Mouse (Mus musculus) cerebellum, postnatal 10 days (tissue): ENCODE measurements around the gene Gm37240.

Experiments used
- DNase-seq, 2 experiments: peaks; one replicate each; pipeline ENCODE4 v3.0.0; 2021; ENCODE audit warnings: mixed read lengths in 2 of 2

The Gm37240 gene

DNA sequence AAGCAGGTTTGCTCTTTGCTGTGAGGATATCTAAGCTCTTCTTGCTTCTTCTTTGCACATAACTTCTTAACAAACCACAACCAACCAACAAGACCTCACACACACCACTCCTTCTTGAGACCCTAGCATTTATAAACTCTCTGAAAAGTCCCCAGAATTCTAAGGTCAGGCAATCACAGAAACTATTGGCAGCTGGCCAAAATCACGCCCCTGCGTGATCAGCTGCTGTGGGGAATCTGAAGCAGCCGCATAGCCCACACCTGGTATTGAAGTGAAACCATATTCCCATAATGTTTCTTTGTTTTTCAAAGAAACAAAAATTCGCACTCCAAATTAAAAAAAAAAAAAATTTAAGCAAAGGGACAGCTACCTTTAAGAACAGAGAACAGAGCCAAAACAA lies 141.2 kb downstream of the Gm37240 start:
- DNase-seq: peak; percentile 16 to 24

DNA sequence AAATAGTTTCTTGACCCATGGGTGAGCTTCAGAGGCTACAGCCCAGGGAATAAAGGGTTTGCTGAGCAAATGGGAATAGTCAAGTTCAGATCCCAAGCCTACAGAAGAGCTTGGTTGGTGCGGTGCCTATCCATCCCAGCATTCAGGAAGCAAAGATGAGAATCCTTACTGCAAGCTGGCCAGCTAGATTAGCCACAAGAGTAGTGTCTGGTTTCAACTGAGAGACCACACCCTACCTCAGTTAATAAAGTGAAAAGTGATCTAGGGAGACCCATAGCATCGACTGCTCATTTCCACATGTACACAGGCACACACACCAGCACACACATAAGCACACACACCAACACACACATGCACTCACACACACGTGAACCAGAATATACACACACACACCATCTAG lies 145.6 kb downstream of the Gm37240 start:
- DNase-seq: no peak

GRCm38 (mm10) chr3:85738591-85738990 lies 148.7 kb downstream of the Gm37240 start:
- DNase-seq: no peak

DNA sequence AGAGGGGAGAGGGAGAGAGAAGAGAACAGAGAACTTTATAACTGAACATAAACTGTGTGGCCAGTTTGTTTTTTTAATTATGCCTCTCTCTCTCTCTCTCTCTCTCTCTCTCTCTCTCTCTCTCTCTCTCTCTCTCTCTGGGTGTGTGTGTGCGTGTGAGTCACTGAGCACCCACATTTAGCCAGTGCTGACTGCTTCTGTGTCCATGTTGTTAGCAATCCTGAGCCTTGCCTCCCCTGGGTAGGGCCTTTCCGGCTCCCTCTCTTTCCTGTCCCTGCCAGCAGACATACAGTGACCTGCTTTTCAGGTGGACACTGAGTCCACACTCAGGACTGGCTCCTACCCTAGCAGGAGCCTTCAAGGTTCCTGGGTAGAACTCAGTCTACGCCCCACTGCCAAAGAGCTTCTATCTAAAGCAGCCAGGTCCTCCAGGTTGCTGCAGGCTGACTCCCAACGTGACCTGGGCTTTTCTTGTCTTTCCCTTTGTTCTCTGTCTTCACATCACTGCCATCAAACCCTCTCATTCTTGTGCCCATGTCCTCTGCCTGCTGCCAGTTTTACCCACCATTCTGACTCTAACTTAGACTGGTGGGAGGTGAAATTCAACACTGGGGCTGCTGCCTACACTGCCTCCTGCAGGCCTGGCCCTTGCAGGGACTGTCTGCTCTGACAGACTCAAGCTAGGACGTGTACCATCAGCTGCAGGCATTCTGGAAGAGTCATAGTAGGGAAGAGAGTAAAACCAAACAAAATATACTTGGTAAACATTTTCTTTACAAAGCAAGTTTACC lies 153.2 kb downstream of the Gm37240 start:
- no peak for DNase-seq

DNA sequence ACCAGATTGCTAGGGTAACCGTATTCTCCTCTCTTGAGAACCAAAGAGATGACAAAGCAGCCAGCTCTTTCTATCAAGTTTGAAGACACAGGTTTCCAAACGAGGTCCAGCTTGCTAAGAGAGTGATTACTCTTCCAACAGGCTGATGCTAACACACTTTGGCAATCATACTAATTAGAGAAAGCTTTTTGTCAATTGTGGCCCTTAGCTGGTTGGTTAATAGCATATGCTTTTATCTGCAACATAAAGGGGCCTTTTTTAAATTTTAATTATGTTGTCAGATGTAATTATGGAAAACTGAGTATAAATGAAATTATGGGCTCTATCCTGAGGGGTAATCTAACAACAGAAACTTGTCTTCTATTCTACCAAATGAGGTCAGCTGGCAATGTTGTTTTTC lies 160.1 kb downstream of the Gm37240 start:
- DNase-seq: no peak

DNA sequence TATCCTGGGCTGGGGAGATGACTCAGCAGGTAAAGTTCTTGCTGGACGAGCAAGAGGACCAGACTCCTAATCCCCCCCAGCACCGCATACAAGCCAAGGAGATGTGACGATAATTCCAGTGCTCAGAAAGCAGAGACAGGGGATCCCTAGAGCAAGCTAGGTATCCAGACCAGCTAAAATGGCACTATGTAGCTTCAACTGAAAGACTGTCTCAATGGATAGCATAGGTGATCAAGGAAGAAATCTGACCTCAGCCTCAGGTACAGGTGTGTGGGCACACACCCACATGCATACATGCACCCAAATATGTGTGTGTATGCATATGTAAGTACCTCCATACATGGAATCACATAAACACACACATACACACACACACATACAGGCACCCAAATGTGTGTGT lies 161.3 kb downstream of the Gm37240 start:
- no peak for DNase-seq

DNA sequence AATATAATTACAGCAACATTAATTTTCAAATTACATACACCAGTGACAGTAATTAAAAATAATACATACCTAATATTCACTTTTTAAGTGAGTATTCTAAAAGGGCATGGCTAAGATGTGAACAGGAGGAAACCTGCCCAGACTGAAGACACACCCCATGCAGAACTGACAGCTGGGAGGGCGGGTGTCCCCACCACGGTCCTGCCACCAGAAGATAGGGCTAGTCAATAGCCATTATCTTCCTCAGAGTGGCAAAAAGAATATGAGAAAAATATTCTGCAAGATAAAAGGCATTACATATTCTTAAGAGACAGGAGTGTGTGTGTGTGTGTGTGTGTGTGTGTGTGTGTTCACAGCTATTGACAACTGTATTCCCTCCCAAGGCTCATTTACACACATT lies 162.2 kb downstream of the Gm37240 start:
- DNase-seq: peak; percentile 21 to 48

DNA sequence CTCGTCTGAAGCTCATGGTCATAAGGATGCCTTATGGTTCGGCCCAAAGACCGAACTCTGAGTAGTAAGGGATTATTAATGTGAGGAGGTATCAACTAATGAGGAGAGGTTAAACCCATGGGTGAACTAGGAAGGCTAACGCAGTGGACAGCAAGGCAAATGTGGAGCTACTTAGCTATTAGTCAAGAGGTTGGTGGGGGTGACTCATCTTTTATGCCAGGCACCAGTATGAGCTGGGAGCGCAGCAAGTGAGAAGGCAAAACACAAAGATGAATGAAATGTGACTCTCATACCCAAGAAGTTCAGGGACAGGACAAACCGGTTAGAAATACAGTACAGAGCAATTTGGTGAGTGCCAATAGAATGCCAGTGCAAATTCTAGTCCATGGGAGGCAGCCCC lies 164.7 kb downstream of the Gm37240 start:
- no peak for DNase-seq

- no peak for DNase-seq
Measured at GRCm38 (mm10) chr3:85715764-85716297, 171.5 kb downstream of the Gm37240 start.

DNA sequence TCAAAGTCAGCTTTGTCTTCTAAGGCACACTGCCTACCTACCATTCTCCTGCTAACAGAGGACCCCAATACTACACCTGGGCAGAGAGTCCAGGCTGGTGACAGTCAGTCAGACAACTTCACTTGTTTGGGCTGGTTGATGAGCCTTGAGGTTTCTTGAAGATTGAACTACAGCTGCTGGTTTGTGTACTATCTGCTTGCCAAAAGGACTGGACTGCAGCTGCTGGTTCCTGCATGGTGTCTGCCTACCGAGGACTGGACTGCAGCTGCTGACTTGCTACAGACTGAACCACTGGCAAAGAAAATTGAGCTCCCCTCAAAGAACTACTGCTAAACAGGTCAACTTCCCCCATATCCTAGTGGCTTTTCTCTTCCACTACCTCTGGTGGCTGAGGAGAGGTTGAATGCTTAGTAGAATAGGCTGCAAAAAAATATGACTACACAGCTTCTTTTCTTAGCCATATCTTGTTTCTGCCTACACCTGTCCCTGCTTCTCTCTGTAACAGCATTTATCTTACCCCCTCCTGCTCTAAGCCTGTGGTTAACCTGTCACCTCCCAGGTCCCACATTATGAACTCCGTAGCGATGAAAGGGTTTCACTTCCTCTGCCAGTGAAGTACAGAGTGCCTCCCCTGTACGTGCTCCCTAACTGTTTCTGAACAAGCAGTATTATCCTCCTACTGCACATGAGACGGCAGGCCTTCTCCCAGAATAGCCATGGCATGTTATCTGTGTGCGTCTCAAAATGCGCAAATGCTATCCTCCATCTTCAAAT lies 173.2 kb downstream of the Gm37240 start:
- no peak for DNase-seq

DNA sequence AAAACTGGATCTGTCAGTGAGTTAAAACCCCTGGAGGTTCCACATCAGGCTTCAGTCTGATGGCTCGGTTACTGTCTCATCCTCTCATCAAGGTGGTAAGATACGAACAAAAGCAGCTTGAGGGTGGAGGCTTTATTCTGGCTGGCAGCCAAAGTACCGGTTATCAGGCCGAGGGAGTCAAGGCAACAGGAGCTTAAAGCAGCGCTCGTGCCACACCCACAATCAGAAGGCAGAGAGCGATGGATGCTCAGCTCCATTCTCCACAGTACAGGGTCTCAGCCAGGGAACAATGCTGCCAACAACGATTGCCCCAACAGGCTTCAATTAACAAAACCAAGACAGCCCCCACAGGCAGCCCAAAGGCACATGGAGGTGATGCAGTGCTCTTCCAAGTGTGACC lies 176.6 kb downstream of the Gm37240 start:
- peak; percentile 25 to 26 for DNase-seq

- peak; percentile 70 to 73 for DNase-seq
Measured at GRCm38 (mm10) chr3:85707421-85707820, 179.9 kb downstream of the Gm37240 start.

DNA sequence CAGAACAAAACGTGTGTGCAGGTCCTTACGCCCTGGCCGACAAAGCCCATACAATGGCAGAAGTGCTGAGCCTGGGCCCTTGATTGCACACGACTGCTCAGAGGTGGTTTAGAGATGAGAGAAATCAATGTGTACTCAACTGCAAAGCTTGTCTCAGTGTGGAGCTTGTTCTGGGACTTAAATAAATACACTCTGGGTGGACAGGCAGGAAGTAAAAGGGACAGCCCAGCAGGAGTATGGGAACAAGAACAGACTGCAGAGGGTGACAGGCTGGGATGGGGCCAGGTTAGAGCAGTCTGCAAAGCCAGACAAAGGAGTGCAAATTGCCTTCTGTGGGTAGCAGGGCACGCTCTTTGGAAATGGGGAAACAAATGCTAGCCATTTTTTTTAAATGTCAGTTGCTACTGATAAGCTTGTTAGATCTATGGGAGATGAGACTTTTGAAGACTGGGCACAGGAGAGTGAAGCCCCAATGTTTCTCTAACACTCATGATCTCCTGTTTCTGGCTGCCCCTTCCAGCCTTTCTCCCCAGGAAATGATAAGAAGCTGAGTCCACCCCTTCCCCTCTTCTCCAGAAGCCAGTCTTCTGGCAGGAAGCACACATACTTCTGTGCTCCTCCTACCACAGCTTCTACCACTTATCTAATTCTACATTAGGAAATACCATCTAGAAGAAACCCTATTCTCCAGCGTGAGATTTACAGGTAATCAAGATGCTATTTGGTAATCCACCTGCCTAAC lies 184.0 kb downstream of the Gm37240 start:
- DNase-seq: peak; percentile 48 to 56

DNA sequence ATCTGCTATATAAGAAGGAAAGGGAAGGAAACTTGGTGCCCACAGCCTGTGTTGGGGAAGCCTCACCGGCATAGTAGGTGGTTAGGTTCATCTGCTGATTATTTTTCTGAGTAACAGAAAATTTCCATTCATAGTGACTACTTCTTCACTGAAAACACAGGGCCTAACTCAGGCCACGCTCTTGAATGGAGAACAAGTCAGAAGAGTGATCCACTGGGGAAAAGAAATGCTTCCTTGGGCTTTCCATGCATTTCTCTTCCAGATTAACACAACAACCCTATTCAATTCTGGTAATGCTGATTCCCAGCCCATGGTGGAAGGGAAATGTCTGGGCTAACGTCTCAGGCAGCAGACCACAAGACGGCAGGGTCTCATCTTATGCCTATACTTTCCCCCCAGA lies 188.8 kb downstream of the Gm37240 start:
- no peak for DNase-seq

DNA sequence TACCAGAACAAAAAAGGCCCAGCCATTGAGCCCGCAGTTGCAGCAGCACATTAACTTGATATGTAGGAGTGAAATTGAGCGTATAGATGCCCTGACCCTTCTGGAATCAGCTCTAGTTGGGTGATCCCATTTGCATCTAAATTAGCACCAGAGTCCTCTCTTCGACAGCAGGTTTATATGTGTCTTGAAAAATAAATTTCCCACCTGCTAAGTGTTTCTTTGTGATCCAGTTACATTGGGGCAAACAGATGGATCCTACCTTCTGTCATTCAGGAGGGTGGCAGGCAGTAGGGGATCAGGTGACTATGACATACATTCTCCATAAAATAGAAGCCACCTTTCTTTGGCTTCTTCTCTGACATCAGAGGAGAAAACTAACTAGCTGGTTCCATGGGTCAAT lies 192.3 kb downstream of the Gm37240 start:
- DNase-seq: no peak

- DNase-seq: no peak
Measured at GRCm38 (mm10) chr3:85693013-85693412, 194.3 kb downstream of the Gm37240 start.

- DNase-seq: no peak
Measured at GRCm38 (mm10) chr3:85691134-85691533, 196.2 kb downstream of the Gm37240 start.

DNA sequence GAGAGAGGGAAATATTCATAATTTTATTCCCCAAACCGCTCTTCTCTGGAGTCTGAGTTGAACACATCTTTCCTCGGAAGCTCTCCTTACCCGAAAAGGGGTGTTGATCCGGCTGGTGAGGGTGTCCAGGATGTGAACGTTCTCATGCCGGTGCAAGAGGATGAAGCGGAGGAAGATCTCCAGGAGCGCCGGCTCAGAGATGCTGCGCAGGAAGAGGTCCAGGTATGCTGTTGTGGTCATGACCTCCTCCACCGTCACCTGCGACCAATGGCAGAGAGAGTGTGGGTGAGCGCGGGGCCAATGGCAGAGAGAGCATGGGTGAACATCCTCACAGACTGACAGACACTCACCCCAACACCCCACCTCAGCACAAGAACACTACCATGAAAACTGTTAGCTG lies 199.0 kb downstream of the Gm37240 start:
- no peak for DNase-seq

- DNase-seq: no peak
Measured at GRCm38 (mm10) chr3:85685271-85685670, 202.0 kb downstream of the Gm37240 start.

DNA sequence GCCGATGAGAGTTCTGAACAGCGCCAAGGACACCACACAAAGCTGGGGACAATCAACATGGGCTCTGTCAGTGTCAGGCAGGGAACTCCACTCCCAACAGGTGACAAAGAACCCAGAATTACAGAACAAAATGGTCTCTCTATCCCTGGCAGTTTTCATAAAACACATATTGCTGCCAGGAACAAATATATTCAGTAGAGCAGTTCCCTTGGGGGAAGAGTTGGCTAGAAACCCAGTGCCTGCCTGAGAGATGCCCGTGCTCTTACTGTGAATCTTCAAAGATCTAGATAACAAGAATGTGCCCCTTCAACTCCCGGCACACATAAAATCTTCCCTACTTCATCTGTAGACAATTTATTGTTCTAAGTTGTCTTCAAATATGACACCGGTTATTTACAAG lies 203.7 kb downstream of the Gm37240 start:
- no peak for DNase-seq

DNA sequence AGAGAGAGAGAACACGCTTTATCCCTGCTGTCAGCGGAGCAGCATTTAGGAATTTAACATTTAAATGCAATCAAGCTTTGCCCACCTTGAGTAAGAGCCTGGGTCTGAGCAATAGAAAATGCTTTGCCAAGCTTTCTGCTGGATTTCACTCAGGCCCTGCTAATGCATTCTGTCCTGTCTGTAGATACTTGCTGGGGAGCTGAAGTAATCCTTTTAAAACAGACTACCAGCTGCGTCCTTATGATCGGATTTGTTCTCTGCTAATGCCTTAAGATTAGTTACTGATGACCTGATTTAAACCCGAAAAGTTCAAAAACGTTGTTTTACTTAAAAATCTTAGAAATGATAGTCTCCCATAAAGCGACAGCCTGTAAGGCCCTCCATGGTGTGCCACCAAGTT lies 206.2 kb downstream of the Gm37240 start:
- DNase-seq: no peak

DNA sequence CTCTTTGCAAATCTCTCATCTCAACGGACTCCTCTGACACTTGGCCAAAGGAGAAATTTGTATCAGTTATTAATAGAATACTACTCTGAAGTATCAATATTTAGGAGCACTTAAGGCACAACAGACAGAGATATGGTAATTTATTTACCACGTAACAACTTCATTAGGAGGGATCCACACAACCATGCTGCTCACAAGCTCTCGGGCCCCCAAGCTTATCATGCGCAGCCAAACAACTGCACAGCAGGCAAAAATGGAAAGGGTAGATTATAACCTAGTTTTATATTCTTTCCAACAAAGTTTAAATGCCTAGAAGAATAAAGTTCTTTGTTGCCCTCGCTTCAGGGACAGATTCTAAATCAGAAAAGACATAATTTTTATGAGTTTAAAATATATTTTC lies 207.4 kb downstream of the Gm37240 start:
- DNase-seq: no peak

- no peak for DNase-seq
Measured at GRCm38 (mm10) chr3:85679312-85679933, 207.9 kb downstream of the Gm37240 start.
